Mouse (Mus musculus): ENCODE results near the gene St5.

GRCm38 (mm10) chr7:109704016-109704377, 592 bp upstream of the St5 start:
- TF ChIP-seq CTCF (IDR thresholded peaks at IDR 0.05 in 2 of 3, conservative IDR thresholded peaks at IDR 0.05 in 1 of 3; ENCODE audit: control insufficient read depth in 1 of 3, insufficient read depth in 1 of 3, low read depth in 2 of 3, low read length in 3 of 3, poor library complexity in 1 of 3, severe bottlenecking in 1 of 3): no peak
- no peak for TF ChIP-seq RAD21 (IDR thresholded peaks at IDR 0.05; ENCODE audit: low read depth, low read length)
- no peak for TF ChIP-seq KAT2A (conservative IDR thresholded peaks at IDR 0.05; ENCODE audit: low read depth, low read length)
- TF ChIP-seq ZC3H11A (IDR thresholded peaks at IDR 0.05; ENCODE audit: low read depth, low read length): no peak
